Mouse (Mus musculus) myocyte (in vitro differentiated cells): ENCODE measurements around the gene Polr1e.

Experiments used
- CEBPB ChIP-seq: IDR thresholded peaks from 2 replicates; pipeline ENCODE4 v1.6.1; 2011; ENCODE audit warnings: mild to moderate bottlenecking, moderate library complexity; ENCODE audit not compliant: poor library complexity, insufficient read depth, severe bottlenecking
- E2F4 ChIP-seq: IDR thresholded peaks from one replicate; pipeline ENCODE4 v1.6.1; 2011; ENCODE audit warnings: mild to moderate bottlenecking, control low read depth, moderate library complexity; ENCODE audit not compliant: insufficient read depth
- MAX ChIP-seq: IDR thresholded peaks from one replicate; pipeline ENCODE4 v1.6.1; 2011; ENCODE audit warnings: low read depth, mild to moderate bottlenecking, control low read depth
- MYOD1 ChIP-seq, 3 experiments: IDR thresholded peaks; one replicate each; pipeline ENCODE4 v1.6.1; 2011; ENCODE audit warnings: control low read depth in 2 of 3, low read depth in 2 of 3, mild to moderate bottlenecking in 2 of 3, moderate library complexity in 1 of 3; ENCODE audit not compliant: insufficient read length in 2 of 3, control insufficient read depth in 1 of 3
- MYOG ChIP-seq, 3 experiments: IDR thresholded peaks; one replicate each; pipeline ENCODE4 v1.6.1; 2011; ENCODE audit warnings: control low read depth in 2 of 3, low read depth in 2 of 3, mild to moderate bottlenecking in 2 of 3; ENCODE audit not compliant: insufficient read length in 2 of 3, control insufficient read depth in 1 of 3, insufficient read depth in 1 of 3
- POLR2A ChIP-seq: IDR thresholded peaks from one replicate; pipeline ENCODE4 v1.6.1; 2011; ENCODE audit warnings: low read depth, mild to moderate bottlenecking, control low read depth, moderate library complexity; ENCODE audit not compliant: insufficient read length
- POLR2AphosphoS2 ChIP-seq: IDR thresholded peaks from one replicate; pipeline ENCODE4 v1.6.1; 2011; ENCODE audit warnings: low read depth, control low read depth; ENCODE audit not compliant: insufficient read length
- REST ChIP-seq: IDR thresholded peaks from one replicate; pipeline ENCODE4 v1.6.1; 2011; ENCODE audit warnings: mild to moderate bottlenecking, control low read depth, moderate library complexity; ENCODE audit not compliant: insufficient read depth, insufficient read length
- SRF ChIP-seq: IDR thresholded peaks from one replicate; pipeline ENCODE4 v1.6.1; 2011; ENCODE audit warnings: low read depth; ENCODE audit not compliant: control insufficient read depth, insufficient read length
- TCF12 ChIP-seq: IDR thresholded peaks from one replicate; pipeline ENCODE4 v1.6.1; 2011; ENCODE audit warnings: mild to moderate bottlenecking, control low read depth; ENCODE audit not compliant: poor library complexity, insufficient read depth, severe bottlenecking
- TCF3 ChIP-seq: IDR thresholded peaks from one replicate; pipeline ENCODE4 v1.6.1; 2011; ENCODE audit warnings: low read depth, control low read depth; ENCODE audit not compliant: insufficient read length
- USF1 ChIP-seq: IDR thresholded peaks from one replicate; pipeline ENCODE4 v1.6.1; 2011; ENCODE audit warnings: low read depth, mild to moderate bottlenecking, control low read depth, moderate library complexity

DNA sequence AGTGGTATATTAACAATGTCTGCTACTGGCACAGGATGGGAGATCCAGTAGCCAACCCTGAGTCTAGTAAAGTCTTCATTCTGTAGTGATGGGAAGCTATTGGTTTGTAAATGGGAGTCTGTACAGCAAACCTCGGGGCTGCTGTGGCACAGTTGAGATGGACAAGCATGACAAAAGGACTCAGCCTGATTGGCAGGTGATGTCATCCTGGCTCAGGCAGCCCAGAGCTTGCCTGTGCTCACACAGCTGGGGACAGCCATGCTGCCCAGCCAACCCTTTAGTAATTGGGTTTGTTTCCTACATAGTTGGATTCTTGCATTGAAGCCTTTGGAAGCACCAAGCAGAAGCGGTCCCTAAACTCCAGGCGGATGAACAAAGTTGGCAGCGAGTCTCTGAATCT lies 8.1 kb downstream of the Polr1e start:
- TF ChIP-seq POLR2A (no peak), E2F4 (no peak), MYOD1 (IDR thresholded peaks at IDR 0.05; ENCODE audit: control insufficient read depth in 1 of 3, insufficient read length in 2 of 3, low read depth in 2 of 3) (no peak), POLR2AphosphoS2 (no peak), USF1 (no peak), TCF3 (no peak), MAX (no peak), TCF12 (no peak), REST (no peak), CEBPB (no peak), MYOG (IDR thresholded peaks at IDR 0.05; ENCODE audit: control insufficient read depth in 1 of 3, insufficient read depth in 1 of 3, insufficient read length in 2 of 3, low read depth in 2 of 3) (no peak), SRF (no peak)
